14 mouse cellular contexts compared by ENCODE assay signal in the genomic region with DNA sequence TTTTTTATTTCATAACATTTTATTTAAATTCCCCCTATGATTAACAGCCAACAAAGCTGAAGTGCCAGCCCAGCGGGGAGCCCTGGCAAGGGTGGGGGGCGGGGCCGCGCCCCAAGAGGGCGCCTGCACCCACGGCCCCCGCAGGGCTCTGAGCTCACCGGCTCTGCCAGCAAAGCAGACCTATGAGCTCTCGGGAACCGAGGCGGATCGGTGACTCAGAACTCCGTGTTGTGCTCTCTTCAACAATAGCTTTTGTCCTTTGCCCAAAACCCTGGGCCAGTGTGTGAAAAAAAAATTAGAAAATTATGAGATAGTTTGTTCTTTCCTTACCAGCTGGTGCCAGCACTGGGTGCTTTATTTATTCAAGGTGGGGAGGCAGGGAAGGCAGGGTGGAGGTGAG. TPM values are rescaled to one million over a fixed set of nuclear protein-coding genes. Genes with fewer than 3 reads are reported as not detected.
DNase-seq lines count a peak whose midpoint lies in the region; ATAC-seq lines count a peak whose summit lies in the region.
"Had no signal": no experiment of that assay in that cellular context is flagged by ENCODE, and none has a peak within 500 bp of the region (broad histone marks: within the 10 kb centered on the region; RNA-seq: fewer than 3 reads in every experiment).

No protein-coding gene starts in this region.

- peak overlapping the region in 1 of 2 experiments; percentile 64; a peak in 2 of 4 replicates for H3K27ac ChIP-seq in heart, embryonic 14.5 days (replicated peaks in 1 of 2; ENCODE audit: control insufficient read depth in 1 of 2, insufficient read depth in 1 of 2, low read depth in 2 of 2, low read length in 2 of 2)
- no peak overlapping the region for H3K27ac ChIP-seq in heart, embryonic 10.5 days
- 0 out of 2 replicates have a peak overlapping the region, but pooled peaks have one; percentile 28 for H3K27ac ChIP-seq in midbrain, embryonic 10.5 days (replicated peaks)
- H3K27ac ChIP-seq in midbrain, embryonic 13.5 days = no peak overlapping the region
- H3K27ac ChIP-seq: heart, adult 2 months; limb, embryonic 12.5 days; liver, embryonic 13.5 days had no signal

- H3K9ac ChIP-seq in heart, embryonic 14.5 days (ENCODE audit: low read length) = peak overlapping the region; percentile 62; the same call in 1 of the 2 replicates
- no peak overlapping the region for H3K9ac ChIP-seq in midbrain, embryonic 13.5 days (replicated peaks)
- H3K9ac ChIP-seq: limb, embryonic 12.5 days; liver, embryonic 13.5 days had no signal

- H3K4me3 ChIP-seq in heart, embryonic 14.5 days (ENCODE audit: control insufficient read depth in 1 of 2, insufficient read depth in 1 of 2, low read depth in 1 of 2, low read length in 2 of 2) = no peak overlapping the region
- no peak overlapping the region for H3K4me3 ChIP-seq in heart, embryonic 10.5 days
- H3K4me3 ChIP-seq in midbrain, embryonic 10.5 days = no peak overlapping the region
- H3K4me3 ChIP-seq in midbrain, embryonic 13.5 days (replicated peaks) = no peak overlapping the region
- H3K4me3 ChIP-seq: heart, adult 2 months; limb, embryonic 12.5 days; liver, embryonic 13.5 days had no signal

- 59% methylated on average over 13 of the region's 13 CpGs for WGBS in heart, embryonic 14.5 days
- 58% methylated on average over 13 of the region's 13 CpGs for WGBS in heart, embryonic 10.5 days
- 55% methylated on average over 13 of the region's 13 CpGs for WGBS in midbrain, embryonic 10.5 days
- 50% methylated on average over 13 of the region's 13 CpGs for WGBS in midbrain, embryonic 13.5 days

- H3K4me1 ChIP-seq in heart, embryonic 14.5 days (ENCODE audit: control insufficient read depth in 2 of 2, insufficient read depth in 2 of 2, low read length in 2 of 2) = peaks cover 36 to 72% of the 10 kb centered on the region in 2 experiments
- H3K4me1 ChIP-seq in heart, embryonic 10.5 days = peaks cover 71% of the 10 kb centered on the region
- H3K4me1 ChIP-seq in midbrain, embryonic 10.5 days = peaks cover 42% of the 10 kb centered on the region
- H3K4me1 ChIP-seq in midbrain, embryonic 13.5 days (replicated peaks) = peaks cover 21% of the 10 kb centered on the region
- H3K4me1 ChIP-seq: liver, embryonic 13.5 days had no signal

- DNase-seq in heart, embryonic 10.5 days (ENCODE audit: low spot score) = no peak
- no peak for DNase-seq in midbrain, embryonic 10.5 days (ENCODE audit: low spot score)
- peak; percentile 66 for DNase-seq in brain, adult 2 months (ENCODE audit: low read depth, low spot score)
- no peak for DNase-seq in left cerebral cortex, adult 11 months (ENCODE audit: low spot score)
- DNase-seq: cerebellum, postnatal 14 days; heart, adult 2 months; kidney, adult 8-10 months; kidney, postnatal 25 days; liver, embryonic 13.5 days had no signal

- ATAC-seq in heart, embryonic 14.5 days (ENCODE audit: insufficient number of reproducible peaks, insufficient read depth, low FRiP score, low read depth) = no peak
- ATAC-seq in midbrain, embryonic 13.5 days = no peak
- no peak for ATAC-seq in activated CD4-positive, CD25-positive, alpha-beta regulatory T cell, adult 4 months

- H3K4me2 ChIP-seq in heart, embryonic 14.5 days (ENCODE audit: low read length) = no peak overlapping the region
- H3K4me2 ChIP-seq in midbrain, embryonic 13.5 days (replicated peaks) = no peak overlapping the region
- H3K4me2 ChIP-seq: limb, embryonic 12.5 days; liver, embryonic 13.5 days; midbrain, embryonic 11.5 days had no signal

- no peaks in the 10 kb centered on the region for H3K9me3 ChIP-seq in heart, embryonic 14.5 days (ENCODE audit: control insufficient read depth, low read length)
- H3K9me3 ChIP-seq in heart, embryonic 10.5 days = no peaks in the 10 kb centered on the region
- H3K9me3 ChIP-seq in midbrain, embryonic 10.5 days (replicated peaks) = peaks cover 9% of the 10 kb centered on the region; the same call in 1 of the 2 replicates
- no peaks in the 10 kb centered on the region for H3K9me3 ChIP-seq in midbrain, embryonic 13.5 days
- H3K9me3 ChIP-seq: liver, embryonic 13.5 days had no signal

- no peaks in the 10 kb centered on the region for H3K27me3 ChIP-seq in heart, embryonic 14.5 days (ENCODE audit: control insufficient read depth, insufficient read depth, low read length)
- H3K27me3 ChIP-seq in heart, embryonic 10.5 days (ENCODE audit: insufficient read depth, poor library complexity, severe bottlenecking) = peaks cover 17% of the 10 kb centered on the region
- H3K27me3 ChIP-seq in midbrain, embryonic 10.5 days (ENCODE audit: low read depth, poor library complexity, severe bottlenecking) = peaks cover 82% of the 10 kb centered on the region
- peaks cover 54% of the 10 kb centered on the region for H3K27me3 ChIP-seq in midbrain, embryonic 13.5 days

- H3K36me3 ChIP-seq in heart, embryonic 14.5 days (ENCODE audit: control insufficient read depth, insufficient read depth, low read length) = no peaks in the 10 kb centered on the region
- 0 out of 2 replicates have a peak, but pooled peaks cover 2% of the 10 kb centered on the region for H3K36me3 ChIP-seq in heart, embryonic 10.5 days
- no peaks in the 10 kb centered on the region for H3K36me3 ChIP-seq in midbrain, embryonic 10.5 days
- H3K36me3 ChIP-seq in midbrain, embryonic 13.5 days = no peaks in the 10 kb centered on the region
- H3K36me3 ChIP-seq: limb, embryonic 12.5 days; liver, embryonic 13.5 days had no signal

RNA-seq across cellular contexts. Expression of a gene that starts 15.9 kb away (rescaled TPM):
- 24.6 and 26.6 TPM in 2 replicates for polyA plus RNA-seq in heart, embryonic 14.5 days (2014; fragmentation: Nextera tagmentation; extraction: Ambion mirVana)
- polyA plus RNA-seq in heart, embryonic 10.5 days (2016; fragmentation: Nextera tagmentation; extraction: Ambion mirVana) = 15.9 and 26.3 TPM in 2 replicates
- polyA plus RNA-seq in midbrain, embryonic 10.5 days (2016; fragmentation: Nextera tagmentation; extraction: Ambion mirVana) = 2.9 and 6.3 TPM in 2 replicates
- 2.7 and 3.8 TPM in 2 replicates for polyA plus RNA-seq in midbrain, embryonic 13.5 days (2015; fragmentation: Nextera tagmentation; extraction: Ambion mirVana)
- under 1 TPM; 0.56 to 0.75 TPM for polyA plus RNA-seq in activated CD4-positive, CD25-positive, alpha-beta regulatory T cell, adult 4 months (2017; shearing (Covaris generic))
